Mouse (Mus musculus) embryonic facial prominence, embryonic 15.5 days (tissue): ENCODE measurements at regions not wholly inside any gene's neighbourhood (a gene's known extent, or its start where the extent isn't known, plus 50 kb on each side); places are given as distances from the start of the nearest gene placed in this dataset.

Source experiments
- ATAC-seq: fragments of 200-750 bp; cut with Nextera tagmentation; 2 replicates; pipeline ENCODE4 v1.8.0; 2017; ENCODE audit warnings: low read depth, moderate TSS enrichment; ENCODE audit not compliant: insufficient number of reproducible peaks, low FRiP score, low TSS enrichment
- H3K27ac ChIP-seq: fragments of 300-500 bp; sonication (generic); replicated peaks from 2 replicates; pipeline ENCODE4 v1.5.1; 2015; ENCODE audit warnings: mild to moderate bottlenecking, inconsistent platforms
- H3K27me3 ChIP-seq: fragments of 300-500 bp; sonication (generic); 2 replicates; pipeline ENCODE4 v1.6.1; 2015; ENCODE audit warnings: inconsistent platforms
- H3K36me3 ChIP-seq: fragments of 300-500 bp; sonication (generic); 2 replicates; pipeline ENCODE4 v1.6.1; 2015; ENCODE audit warnings: mild to moderate bottlenecking, inconsistent platforms
- H3K4me1 ChIP-seq: fragments of 300-500 bp; sonication (generic); 2 replicates; pipeline ENCODE4 v1.6.1; 2015; ENCODE audit warnings: inconsistent platforms
- H3K4me2 ChIP-seq: fragments of 300-500 bp; sonication (generic); replicated peaks from 2 replicates; pipeline ENCODE4 v1.6.1; 2015; ENCODE audit warnings: mild to moderate bottlenecking, inconsistent platforms
- H3K4me3 ChIP-seq: fragments of 300-500 bp; sonication (generic); replicated peaks from 2 replicates; pipeline ENCODE4 v1.5.1; 2015; ENCODE audit warnings: mild to moderate bottlenecking, inconsistent platforms
- H3K9ac ChIP-seq: fragments of 300-500 bp; sonication (generic); 2 replicates; pipeline ENCODE4 v1.6.1; 2015; ENCODE audit warnings: inconsistent platforms
- H3K9me3 ChIP-seq: fragments of 300-500 bp; sonication (generic); replicated peaks from 2 replicates; pipeline ENCODE4 v1.6.1; 2016; ENCODE audit warnings: inconsistent platforms
- WGBS: fragments of 180-500 bp; shearing (Covaris S2); methylation state at CpG from one replicate; pipeline ENCODE4 v1.1.7; 2015; 5-methylcytosine and 5-hydroxymethylcytosine counted together

DNA sequence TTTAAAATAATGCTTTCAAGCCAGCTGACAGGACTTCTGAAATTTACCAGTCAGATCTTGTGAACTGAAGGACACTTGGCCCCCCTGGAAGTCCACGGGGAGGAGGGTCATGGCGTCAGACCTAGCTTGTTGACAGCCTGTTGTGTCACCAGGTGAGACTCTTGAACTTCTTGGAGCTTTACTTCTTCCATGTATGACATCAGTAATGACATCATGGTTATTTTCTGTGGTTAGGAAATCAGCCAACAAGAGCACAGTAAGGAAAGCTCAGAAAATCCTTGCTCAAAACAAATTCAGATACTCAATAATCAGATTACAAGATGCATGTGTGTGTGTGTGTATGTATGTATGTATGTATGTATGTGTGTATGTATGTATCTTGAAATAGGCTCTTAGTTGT, 170.7 kb upstream of the Bcl6 start:
- no peaks in the 10 kb centered on the region for H3K9me3 ChIP-seq
- H3K27ac ChIP-seq = no peak overlapping the region
- no peak overlapping the region for H3K4me3 ChIP-seq
- no peaks in the 10 kb centered on the region for H3K27me3 ChIP-seq
- H3K9ac ChIP-seq = no peak overlapping the region
- H3K36me3 ChIP-seq = no peaks in the 10 kb centered on the region
- 86% methylated on average over 2 of the region's 2 CpGs for WGBS
- H3K4me1 ChIP-seq = no peaks in the 10 kb centered on the region
- H3K4me2 ChIP-seq = no peak overlapping the region
- ATAC-seq = no peak

DNA sequence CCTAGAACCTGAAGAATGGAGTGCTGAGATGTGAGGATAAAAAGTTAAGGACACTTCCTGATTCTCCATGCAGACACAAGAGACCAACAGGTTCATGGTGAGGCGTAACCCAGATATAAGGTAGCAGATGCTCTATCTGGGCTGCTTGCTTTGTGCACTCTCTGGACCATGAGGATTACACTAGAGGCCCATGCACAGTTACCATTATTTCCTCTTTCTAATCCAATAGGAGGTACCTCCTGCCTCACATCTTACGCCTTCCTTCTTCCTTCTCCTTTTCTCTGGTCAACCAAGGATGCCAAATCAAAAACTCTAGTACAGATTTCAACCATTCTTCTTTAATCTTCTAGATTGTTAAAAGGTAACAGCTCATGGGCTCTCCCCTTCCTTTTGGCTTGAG, 169.1 kb upstream of the Bcl6 start:
- Histone ChIP-seq H3K36me3 (no peaks in the 10 kb centered on the region), H3K27me3 (no peaks in the 10 kb centered on the region), H3K9ac (no peak overlapping the region), H3K27ac (no peak overlapping the region), H3K4me1 (0 out of 2 replicates have a peak, but pooled peaks cover 3% of the 10 kb centered on the region), H3K4me2 (no peak overlapping the region), H3K4me3 (no peak overlapping the region), H3K9me3 (no peaks in the 10 kb centered on the region)
- WGBS = 96% methylated on average over 2 of the region's 2 CpGs
- ATAC-seq = no peak

DNA sequence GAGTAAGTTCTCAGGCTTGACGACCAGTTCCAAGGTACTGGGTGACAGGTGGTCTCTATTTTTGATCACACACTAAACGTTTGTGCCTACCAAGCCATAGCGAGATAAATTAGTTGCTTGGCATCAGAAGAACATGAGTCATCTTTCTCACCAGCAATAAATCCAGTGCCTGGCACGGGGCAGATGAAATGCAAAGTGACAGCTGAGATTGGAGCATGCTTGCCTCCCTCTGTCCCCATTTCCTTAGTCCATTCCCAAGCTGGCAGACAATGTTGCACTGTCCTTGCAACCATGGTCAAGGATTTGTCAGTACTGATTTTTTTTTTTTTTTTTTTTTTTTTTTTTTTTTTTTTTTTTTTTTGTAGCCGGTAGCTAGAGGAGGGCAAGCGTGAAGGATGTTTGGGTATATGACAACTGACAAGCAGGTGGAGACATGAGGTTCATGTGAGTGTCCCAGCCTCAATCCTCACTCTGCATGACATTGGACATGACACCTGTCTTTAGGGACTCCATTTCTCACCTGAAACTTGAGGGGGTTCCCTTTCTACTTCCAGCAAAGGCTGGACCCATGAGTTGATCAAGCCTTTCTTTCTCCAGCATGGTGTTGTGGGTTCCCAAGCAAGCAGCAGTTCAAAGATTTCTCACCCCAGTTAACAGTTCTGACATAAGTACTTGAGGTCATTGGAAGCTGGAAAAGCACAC, 168.2 kb upstream of the Bcl6 start:
- H3K27me3 ChIP-seq = no peaks in the 10 kb centered on the region
- ATAC-seq = no peak
- H3K36me3 ChIP-seq = no peaks in the 10 kb centered on the region
- H3K4me1 ChIP-seq = 0 out of 2 replicates have a peak, but pooled peaks cover 3% of the 10 kb centered on the region
- H3K9me3 ChIP-seq = no peaks in the 10 kb centered on the region
- no peak overlapping the region for H3K4me2 ChIP-seq
- WGBS = 66% methylated on average over 6 of the region's 6 CpGs
- no peak overlapping the region for H3K27ac ChIP-seq
- H3K9ac ChIP-seq = no peak overlapping the region
- H3K4me3 ChIP-seq = no peak overlapping the region

DNA sequence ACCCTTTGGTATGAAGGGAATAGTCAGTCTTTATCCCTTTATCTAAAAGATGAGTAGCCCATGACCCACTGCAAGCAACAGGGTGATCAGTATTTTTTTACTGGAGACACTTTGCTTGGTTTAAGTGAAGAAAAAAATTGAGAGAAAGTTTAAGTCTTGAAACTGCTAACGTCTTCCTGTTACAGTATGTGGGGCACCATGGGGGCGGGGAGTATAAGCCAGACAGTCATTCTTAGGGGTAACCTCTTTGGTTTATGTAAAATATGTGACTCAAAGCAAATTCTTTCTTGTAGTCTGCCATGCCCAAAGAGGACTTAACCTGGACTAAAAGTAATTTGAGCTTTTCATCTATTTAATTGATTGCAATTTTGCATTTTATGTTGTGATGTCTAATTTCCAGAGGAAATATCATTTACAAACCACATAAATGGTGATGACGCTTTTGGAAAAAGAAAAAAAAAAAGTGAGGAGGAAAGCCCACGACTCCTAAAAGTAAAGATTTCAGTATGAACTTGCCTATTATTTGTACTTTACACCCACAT, 166.2 kb upstream of the Bcl6 start:
- Histone ChIP-seq H3K9me3 (no peaks in the 10 kb centered on the region), H3K36me3 (no peaks in the 10 kb centered on the region), H3K4me3 (no peak overlapping the region), H3K4me2 (no peak overlapping the region), H3K27me3 (no peaks in the 10 kb centered on the region), H3K4me1 (0 out of 2 replicates have a peak, but pooled peaks cover 3% of the 10 kb centered on the region), H3K9ac (no peak overlapping the region), H3K27ac (no peak overlapping the region)
- ATAC-seq = no peak
- WGBS = 41% methylated on average over 4 of the region's 4 CpGs

DNA sequence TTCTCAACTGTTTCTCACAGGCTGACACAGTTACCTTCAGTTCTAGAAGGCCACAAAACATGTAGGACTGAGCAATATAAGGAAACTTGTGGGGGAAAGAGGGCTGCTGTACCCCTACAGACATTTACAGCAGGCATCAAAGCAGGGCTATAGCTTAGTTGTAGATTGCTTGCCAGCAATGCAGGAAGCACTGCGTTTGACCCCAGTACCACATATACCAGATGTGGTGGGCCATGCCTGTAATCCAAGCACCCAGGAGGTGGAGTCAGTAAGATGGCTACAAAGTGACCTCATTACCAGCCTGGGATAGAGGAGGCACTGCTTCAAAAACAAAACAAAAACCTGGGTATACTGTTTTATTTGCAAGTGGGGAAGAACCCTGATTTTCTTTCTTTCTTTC, 165.3 kb upstream of the Bcl6 start:
- Histone ChIP-seq H3K27ac (no peak overlapping the region), H3K36me3 (no peaks in the 10 kb centered on the region), H3K4me2 (no peak overlapping the region), H3K27me3 (no peaks in the 10 kb centered on the region), H3K9me3 (no peaks in the 10 kb centered on the region), H3K9ac (no peak overlapping the region), H3K4me3 (no peak overlapping the region), H3K4me1 (0 out of 2 replicates have a peak, but pooled peaks cover 3% of the 10 kb centered on the region)
- 16% methylated on average over 1 of the region's 1 CpGs for WGBS
- 0 out of 2 replicates have a peak, but pooled peaks have one; percentile 39 for ATAC-seq

DNA sequence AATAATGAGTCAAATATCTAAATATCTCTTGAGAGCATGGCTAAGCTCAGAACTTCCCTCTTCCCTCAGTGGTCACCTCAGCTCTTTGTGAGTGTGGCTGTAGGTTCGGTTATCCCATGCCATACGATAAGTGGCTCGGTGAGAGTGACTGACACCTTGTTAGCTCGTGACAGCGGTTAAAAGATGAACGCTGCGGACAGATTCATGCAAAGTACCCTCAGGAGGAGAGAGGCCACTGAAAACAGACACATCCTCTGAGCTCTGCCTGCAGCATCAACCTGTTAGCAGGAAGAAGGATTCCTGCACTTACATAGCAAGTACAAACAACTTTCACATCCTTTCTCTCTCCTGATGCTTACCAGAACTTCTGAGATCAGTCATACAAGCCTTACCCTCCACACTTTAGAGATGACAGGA, 163.2 kb upstream of the Bcl6 start:
- Histone ChIP-seq H3K9me3 (no peaks in the 10 kb centered on the region), H3K36me3 (no peaks in the 10 kb centered on the region), H3K27me3 (no peaks in the 10 kb centered on the region), H3K4me3 (no peak overlapping the region), H3K9ac (no peak overlapping the region), H3K4me1 (0 out of 2 replicates have a peak, but pooled peaks cover 3% of the 10 kb centered on the region), H3K4me2 (no peak overlapping the region), H3K27ac (no peak overlapping the region)
- ATAC-seq = no peak
- 62% methylated on average over 7 of the region's 7 CpGs for whole genome bisulfite sequencing

DNA sequence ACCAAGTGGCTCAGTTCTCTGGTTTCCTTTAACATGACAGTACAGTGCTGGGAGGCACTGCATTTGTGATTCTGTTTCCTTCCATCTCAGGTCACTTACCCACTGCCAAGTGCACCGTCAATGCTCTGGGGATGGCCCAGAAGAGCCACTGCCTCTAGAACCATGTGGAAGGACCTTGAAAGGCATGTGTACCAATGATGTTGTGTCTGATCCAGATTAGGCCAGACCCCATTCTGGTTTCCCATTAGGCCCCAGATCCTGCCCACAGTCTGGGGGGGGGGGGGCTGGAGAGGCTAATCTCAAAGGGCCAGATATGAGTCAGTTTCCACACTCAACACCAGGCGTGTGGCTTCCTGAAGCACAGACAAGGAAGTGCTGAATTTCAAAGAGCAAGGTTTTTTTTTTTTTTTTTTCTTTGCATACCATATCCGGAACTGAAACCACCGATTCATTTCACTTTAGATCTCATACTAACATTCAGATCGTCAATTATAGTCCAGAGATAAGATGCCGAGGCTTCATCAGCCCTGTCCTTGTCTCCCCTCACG, 162.6 kb upstream of the Bcl6 start:
- H3K36me3 ChIP-seq = no peaks in the 10 kb centered on the region
- H3K4me3 ChIP-seq = no peak overlapping the region
- H3K4me2 ChIP-seq = no peak overlapping the region
- no peak overlapping the region for H3K27ac ChIP-seq
- H3K9ac ChIP-seq = no peak overlapping the region
- 50% methylated on average over 7 of the region's 7 CpGs for WGBS
- H3K27me3 ChIP-seq = no peaks in the 10 kb centered on the region
- ATAC-seq = no peak
- H3K4me1 ChIP-seq = 0 out of 2 replicates have a peak, but pooled peaks cover 3% of the 10 kb centered on the region
- no peaks in the 10 kb centered on the region for H3K9me3 ChIP-seq

DNA sequence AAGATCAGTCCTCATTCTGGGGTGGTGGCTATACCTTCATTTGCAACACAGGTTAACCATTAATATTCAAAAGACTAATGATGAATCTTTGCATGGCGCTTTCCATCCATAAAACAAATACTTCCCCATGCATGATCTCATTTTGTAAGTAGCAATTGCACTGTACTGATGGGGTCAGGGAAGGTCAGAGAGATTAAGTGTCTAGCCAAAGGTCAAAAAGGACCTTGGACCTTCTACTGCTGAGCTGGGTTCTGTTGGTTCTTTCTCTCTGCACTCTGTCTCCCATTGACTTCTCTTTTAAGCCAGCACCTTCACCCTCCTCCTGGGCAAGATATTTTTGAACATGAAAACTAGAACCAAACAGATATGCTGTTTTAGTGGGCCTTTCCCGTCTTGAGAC, 161.9 kb upstream of the Bcl6 start:
- Histone ChIP-seq H3K27me3 (no peaks in the 10 kb centered on the region), H3K4me3 (no peak overlapping the region), H3K9me3 (no peaks in the 10 kb centered on the region), H3K36me3 (no peaks in the 10 kb centered on the region), H3K4me1 (0 out of 2 replicates have a peak, but pooled peaks cover 3% of the 10 kb centered on the region), H3K9ac (no peak overlapping the region), H3K4me2 (no peak overlapping the region), H3K27ac (no peak overlapping the region)
- ATAC-seq = no peak
- 81% methylated on average over 2 of the region's 2 CpGs for WGBS

DNA sequence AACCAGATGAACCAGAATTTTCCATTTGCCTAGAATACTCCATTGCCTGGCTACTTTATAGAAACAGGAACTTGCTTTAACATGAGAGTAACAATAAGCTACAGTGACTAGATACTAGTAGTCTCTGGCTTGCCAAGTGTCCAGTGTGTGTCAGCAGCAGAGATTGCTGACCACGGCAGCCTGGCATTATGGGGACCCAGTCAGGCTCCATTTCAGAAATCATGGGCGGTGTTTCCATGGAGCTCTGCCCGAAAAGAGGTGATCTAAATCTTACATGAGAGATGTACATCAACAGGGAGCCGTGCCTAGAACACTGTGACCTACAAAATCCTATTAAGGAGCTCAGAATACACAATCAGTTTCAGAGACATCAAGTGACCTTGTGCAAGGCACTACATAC, 160.8 kb upstream of the Bcl6 start:
- H3K27me3 ChIP-seq = no peaks in the 10 kb centered on the region
- H3K36me3 ChIP-seq = no peaks in the 10 kb centered on the region
- ATAC-seq = no peak
- H3K27ac ChIP-seq = no peak overlapping the region
- 0 out of 2 replicates have a peak, but pooled peaks cover 3% of the 10 kb centered on the region for H3K4me1 ChIP-seq
- no peak overlapping the region for H3K4me2 ChIP-seq
- H3K4me3 ChIP-seq = no peak overlapping the region
- 84% methylated on average over 4 of the region's 4 CpGs for WGBS
- no peaks in the 10 kb centered on the region for H3K9me3 ChIP-seq
- no peak overlapping the region for H3K9ac ChIP-seq

DNA sequence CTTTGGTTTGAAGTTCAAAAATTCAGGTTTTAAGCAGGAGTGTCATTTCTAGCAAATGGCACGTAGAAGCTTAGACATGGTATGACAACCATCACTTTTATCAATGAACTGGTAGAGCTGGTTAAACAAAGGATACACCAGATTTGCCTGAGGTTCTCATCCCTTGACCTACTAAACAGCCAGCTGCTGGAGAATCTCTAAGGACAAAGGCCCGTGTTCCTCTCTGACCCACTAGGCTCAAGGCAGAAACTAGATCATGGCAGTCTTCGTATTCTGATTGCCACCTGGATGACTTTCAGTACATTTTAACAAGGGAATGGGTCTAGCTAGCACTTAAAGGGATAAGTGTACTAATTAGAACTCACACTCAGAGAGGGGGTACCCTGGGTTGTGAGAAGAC, 155.2 kb upstream of the Bcl6 start:
- no peaks in the 10 kb centered on the region for H3K4me1 ChIP-seq
- 77% methylated on average over 3 of the region's 3 CpGs for WGBS
- H3K4me3 ChIP-seq = no peak overlapping the region
- no peaks in the 10 kb centered on the region for H3K27me3 ChIP-seq
- H3K9ac ChIP-seq = no peak overlapping the region
- ATAC-seq = no peak
- H3K4me2 ChIP-seq = no peak overlapping the region
- H3K27ac ChIP-seq = no peak overlapping the region
- H3K36me3 ChIP-seq = no peaks in the 10 kb centered on the region
- no peaks in the 10 kb centered on the region for H3K9me3 ChIP-seq

DNA sequence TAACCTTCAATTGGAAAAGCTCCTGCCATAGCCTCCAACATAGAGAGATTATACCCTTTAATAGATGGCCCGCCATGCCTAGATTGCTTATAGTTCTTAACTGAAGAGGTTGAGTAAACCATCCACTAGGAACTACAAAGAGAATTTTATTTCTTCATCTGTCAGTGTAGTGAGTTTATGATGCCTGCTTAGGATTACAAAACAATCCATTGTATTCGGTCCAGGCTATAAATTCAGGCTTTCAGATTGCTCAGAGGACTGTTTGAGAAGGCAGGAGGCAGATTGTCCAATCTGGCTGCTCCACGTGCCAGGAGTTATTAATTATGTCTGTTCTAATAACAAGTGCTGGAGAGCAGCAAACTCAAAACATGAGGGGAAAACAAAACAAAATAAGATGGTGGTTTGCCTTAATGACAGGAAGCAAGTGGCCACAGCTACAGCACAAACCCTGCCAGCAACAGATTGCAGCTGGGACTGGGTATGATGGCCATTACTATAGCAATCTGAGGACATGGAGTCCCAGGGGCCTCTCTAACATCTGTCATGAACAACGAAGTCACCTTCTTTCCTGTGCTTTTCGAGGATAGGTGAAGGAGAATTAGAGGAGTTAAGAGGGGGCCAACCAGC, 154.4 kb upstream of the Bcl6 start:
- Histone ChIP-seq H3K9ac (no peak overlapping the region), H3K4me1 (no peaks in the 10 kb centered on the region), H3K4me3 (no peak overlapping the region), H3K27ac (no peak overlapping the region), H3K27me3 (no peaks in the 10 kb centered on the region), H3K4me2 (no peak overlapping the region), H3K9me3 (no peaks in the 10 kb centered on the region), H3K36me3 (no peaks in the 10 kb centered on the region)
- ATAC-seq = no peak
- 43% methylated on average over 5 of the region's 5 CpGs for WGBS
